Mouse (Mus musculus) cerebellum, postnatal 36 days (tissue): ENCODE data around the gene Phc3.
A peak's percentile ranks its signal among the peaks of the same experiment; 100 is the strongest.

Source experiments
- DNase-seq, 2 experiments: peaks; one replicate each; pipeline ENCODE4 v3.0.0; 2021 to 2022; ENCODE audit warnings: mixed read lengths in 2 of 2

The Phc3 gene

GRCm38 (mm10) chr3:30976991-30977603, 7.9 kb upstream of the Phc3 start:
- no peak for DNase-seq

GRCm38 (mm10) chr3:30975102-30975754, 6.0 kb upstream of the Phc3 start:
- peak; percentile 52 to 77 for DNase-seq

- peak; percentile 48 to 49 for DNase-seq
Measured at GRCm38 (mm10) chr3:30968531-30969092, 603 bp downstream of the Phc3 start.

GRCm38 (mm10) chr3:30965644-30966043, 3.6 kb downstream of the Phc3 start:
- no peak for DNase-seq

GRCm38 (mm10) chr3:30964216-30964615, 5.0 kb downstream of the Phc3 start:
- no peak for DNase-seq

- DNase-seq: no peak
Measured at GRCm38 (mm10) chr3:30963100-30963499, 6.1 kb downstream of the Phc3 start.

- no peak for DNase-seq
Measured at GRCm38 (mm10) chr3:30959868-30960831, 9.1 kb downstream of the Phc3 start.

- no peak for DNase-seq
Measured at GRCm38 (mm10) chr3:30958709-30959108, 10.5 kb downstream of the Phc3 start.

- no peak for DNase-seq
Measured at GRCm38 (mm10) chr3:30956327-30956726, 12.9 kb downstream of the Phc3 start.

- DNase-seq: no peak
Measured at GRCm38 (mm10) chr3:30952273-30953070, 16.7 kb downstream of the Phc3 start.

- DNase-seq: peak; percentile 77 to 80
Measured at GRCm38 (mm10) chr3:30951652-30952051, 17.6 kb downstream of the Phc3 start.

GRCm38 (mm10) chr3:30934384-30934783, 34.8 kb downstream of the Phc3 start:
- DNase-seq: no peak

GRCm38 (mm10) chr3:30929828-30930227, 39.4 kb downstream of the Phc3 start:
- DNase-seq: no peak

GRCm38 (mm10) chr3:30927664-30928063, 41.6 kb downstream of the Phc3 start:
- DNase-seq: no peak

- DNase-seq: no peak
Measured at GRCm38 (mm10) chr3:30917160-30917559, 52.1 kb downstream of the Phc3 start.

- DNase-seq: no peak
Measured at GRCm38 (mm10) chr3:30904658-30905057, 64.6 kb downstream of the Phc3 start.

- no peak for DNase-seq
Measured at GRCm38 (mm10) chr3:30899407-30899806, 69.8 kb downstream of the Phc3 start.

GRCm38 (mm10) chr3:30896721-30897120, 72.5 kb downstream of the Phc3 start:
- no peak for DNase-seq

GRCm38 (mm10) chr3:30889014-30889413, 80.2 kb downstream of the Phc3 start:
- DNase-seq: no peak

- DNase-seq: no peak
Measured at GRCm38 (mm10) chr3:30887449-30887848, 81.8 kb downstream of the Phc3 start.

- DNase-seq: no peak
Measured at GRCm38 (mm10) chr3:30876709-30877108, 92.5 kb downstream of the Phc3 start.

GRCm38 (mm10) chr3:30869995-30870394, 99.2 kb downstream of the Phc3 start:
- no peak for DNase-seq
